Mouse (Mus musculus) ES-Bruce4 (cell line): ENCODE results near the gene H2afj.

Experiments
- CTCF ChIP-seq: IDR thresholded peaks from one replicate; pipeline ENCODE4 v1.8.1; 2011; ENCODE audit warnings: low read depth, low read length
- EP300 ChIP-seq: IDR thresholded peaks from 2 replicates; pipeline ENCODE4 v1.6.1; 2011; ENCODE audit warnings: low read depth, low read length; ENCODE audit not compliant: insufficient read depth
- POLR2A ChIP-seq: IDR thresholded peaks from one replicate; pipeline ENCODE4 v1.8.1; 2011; ENCODE audit warnings: low read length; ENCODE audit not compliant: insufficient read depth

GRCm38 (mm10) chr6:136852762-136853161 lies 44.7 kb downstream of the H2afj start:
- TF ChIP-seq EP300 (no peak), CTCF (no peak), POLR2A (no peak)
